ENCODE assay signal across 10 mouse cellular contexts in the genomic region with DNA sequence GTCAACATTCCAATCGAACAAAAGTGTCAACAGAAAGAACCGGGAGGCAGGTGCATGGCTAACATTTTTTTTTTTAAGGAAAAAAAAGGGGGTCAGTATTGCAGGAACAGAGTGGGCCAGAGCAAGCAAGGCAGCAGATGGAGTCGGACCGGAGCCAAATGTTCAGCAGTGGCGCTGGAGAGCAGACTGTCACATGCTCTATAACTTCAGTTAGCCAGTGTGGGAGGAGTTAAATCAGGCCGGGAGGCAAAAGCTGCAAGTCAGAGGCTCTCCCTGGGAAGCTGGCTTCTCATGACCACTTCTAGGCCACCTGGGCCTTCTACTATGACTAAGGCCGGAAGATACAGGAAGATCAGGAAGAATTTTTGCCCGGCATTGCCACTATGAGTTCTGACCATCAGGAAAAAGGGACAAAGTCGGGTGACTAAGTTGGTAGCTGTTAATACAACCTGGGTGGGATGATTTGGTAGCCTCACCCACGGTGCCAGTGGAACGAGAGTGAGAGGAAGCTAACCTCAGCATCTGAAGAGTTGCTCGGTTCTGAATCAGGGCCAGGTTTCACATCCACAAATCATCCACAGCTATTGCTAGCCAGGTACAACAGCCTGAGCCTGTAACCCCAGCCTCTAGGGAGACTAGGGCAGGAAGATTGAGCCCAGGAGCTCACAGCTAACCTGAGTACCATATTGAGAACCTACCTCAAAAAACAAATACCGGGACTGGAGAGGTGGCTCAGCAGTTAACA. TPM values are rescaled to one million over a fixed set of nuclear protein-coding genes. Genes with fewer than 3 reads are reported as not detected.
DNase-seq lines count a peak whose midpoint lies in the region; ATAC-seq lines count a peak whose summit lies in the region.
"Had no signal": no experiment of that assay in that cellular context is flagged by ENCODE, and none has a peak within 500 bp of the region (broad histone marks: within the 10 kb centered on the region; RNA-seq: fewer than 3 reads in every experiment).

No protein-coding gene starts in this region.

- H3K4me3 ChIP-seq in forebrain, embryonic 16.5 days (replicated peaks; ENCODE audit: low read length), result no peak overlapping the region
- H3K4me3 ChIP-seq in forebrain, embryonic 13.5 days, result no peak overlapping the region
- H3K4me3 ChIP-seq: embryonic facial prominence, embryonic 12.5 days had no signal

- no peaks in the 10 kb centered on the region for H3K9me3 ChIP-seq in forebrain, embryonic 16.5 days (ENCODE audit: control insufficient read depth, low read length)
- no peaks in the 10 kb centered on the region; the same call in 1 of the 2 replicates for H3K9me3 ChIP-seq in forebrain, embryonic 13.5 days (replicated peaks)
- H3K9me3 ChIP-seq: embryonic facial prominence, embryonic 12.5 days had no signal

- peak; percentile 47; the same call in 1 of the 2 replicates for ATAC-seq in forebrain, embryonic 16.5 days
- ATAC-seq in forebrain, embryonic 13.5 days, result no peak; the same call in 1 of the 2 replicates
- ATAC-seq in common myeloid progenitor, adult 5-6 weeks (replicated peaks; ENCODE audit: low read depth, poor library complexity, severe bottlenecking), result peak; percentile 48
- no peak for ATAC-seq in monocyte, adult 5-6 weeks (replicated peaks; ENCODE audit: insufficient number of reproducible peaks, low FRiP score, low TSS enrichment, poor library complexity, severe bottlenecking)

- no peaks in the 10 kb centered on the region for H3K36me3 ChIP-seq in forebrain, embryonic 16.5 days (ENCODE audit: control insufficient read depth, insufficient read depth)
- H3K36me3 ChIP-seq in forebrain, embryonic 13.5 days (ENCODE audit: poor library complexity, severe bottlenecking), result no peaks in the 10 kb centered on the region; the same call in 1 of the 2 replicates
- H3K36me3 ChIP-seq: embryonic facial prominence, embryonic 12.5 days had no signal

- WGBS in forebrain, embryonic 16.5 days, result 77% methylated on average over 13 of the region's 13 CpGs
- WGBS in forebrain, embryonic 13.5 days, result 81% methylated on average over 13 of the region's 13 CpGs

- H3K4me2 ChIP-seq in forebrain, embryonic 16.5 days (ENCODE audit: low read length), result no peak overlapping the region
- H3K4me2 ChIP-seq in forebrain, embryonic 13.5 days, result no peak overlapping the region
- H3K4me2 ChIP-seq: embryonic facial prominence, embryonic 12.5 days had no signal

- no peak overlapping the region for H3K9ac ChIP-seq in forebrain, embryonic 16.5 days (replicated peaks; ENCODE audit: low read depth, low read length)
- no peak overlapping the region for H3K9ac ChIP-seq in forebrain, embryonic 13.5 days
- H3K9ac ChIP-seq: embryonic facial prominence, embryonic 12.5 days had no signal

- H3K27ac ChIP-seq in forebrain, embryonic 16.5 days (ENCODE audit: low read length), result no peak overlapping the region
- no peak overlapping the region for H3K27ac ChIP-seq in forebrain, embryonic 13.5 days
- H3K27ac ChIP-seq: embryonic facial prominence, embryonic 12.5 days had no signal

- no peaks in the 10 kb centered on the region for H3K27me3 ChIP-seq in forebrain, embryonic 16.5 days (replicated peaks; ENCODE audit: control insufficient read depth, insufficient read depth, low read length)
- H3K27me3 ChIP-seq in forebrain, embryonic 13.5 days, result no peaks in the 10 kb centered on the region
- H3K27me3 ChIP-seq: embryonic facial prominence, embryonic 12.5 days had no signal

- peak; percentile 23 to 44 for DNase-seq in B cell, adult 2 months
- peak; percentile 67 to 73 for DNase-seq in kidney, postnatal 36 days
- DNase-seq in right cerebral cortex, postnatal 4 days, result peak; percentile 45
- no peak for DNase-seq in adrenal gland, adult 8-10 months

- H3K4me1 ChIP-seq in forebrain, embryonic 16.5 days (replicated peaks; ENCODE audit: control insufficient read depth, insufficient read depth, low read length), result no peaks in the 10 kb centered on the region
- H3K4me1 ChIP-seq in forebrain, embryonic 13.5 days, result no peaks in the 10 kb centered on the region
- H3K4me1 ChIP-seq: embryonic facial prominence, embryonic 12.5 days had no signal

RNA-seq across cellular contexts. Expression of a gene that starts 21.9 kb away (rescaled TPM):
- not detected in 2 replicates for polyA plus RNA-seq in forebrain, embryonic 16.5 days (2015; fragmentation: Nextera tagmentation; extraction: Ambion mirVana)
- polyA plus RNA-seq in forebrain, embryonic 13.5 days (2015; fragmentation: Nextera tagmentation; extraction: Ambion mirVana), result not detected in 2 replicates
- total RNA-seq in common myeloid progenitor, adult 5-6 weeks (2017), result not detected in 2 replicates
- not detected in 3 replicates for total RNA-seq in monocyte, adult 5-6 weeks (2017)
- not detected for total RNA-seq in adrenal gland, adult 8-10 months (2022)
- total RNA-seq: left cerebral cortex, adult 8-10 months had no signal
- polyA plus RNA-seq: embryonic facial prominence, embryonic 12.5 days had no signal

RNA-seq across cellular contexts. Expression of a gene that starts 22.5 kb away (rescaled TPM):
- 26.3 and 27.3 TPM in 2 replicates for polyA plus RNA-seq in forebrain, embryonic 16.5 days (2015; fragmentation: Nextera tagmentation; extraction: Ambion mirVana)
- 18.1 TPM in 2 replicates for polyA plus RNA-seq in forebrain, embryonic 13.5 days (2015; fragmentation: Nextera tagmentation; extraction: Ambion mirVana)
- total RNA-seq in common myeloid progenitor, adult 5-6 weeks (2017), result 16.5 and 25.4 TPM in 2 replicates
- total RNA-seq in monocyte, adult 5-6 weeks (2017), result 14.7 to 23.8 TPM (median 23.2 TPM) in 3 replicates
- 10 to 100 TPM; 40.4 to 61.1 (median 47.8) TPM for total RNA-seq in adrenal gland, adult 8-10 months (2022)

Comparison
In these comparisons a context has a peak if more than half of its experiments do, and no peak if none do; other contexts are left out.
1. ATAC-seq: peak in forebrain, embryonic 16.5 days (single experiment) and common myeloid progenitor, adult 5-6 weeks (single experiment); none in forebrain, embryonic 13.5 days (single experiment) and monocyte, adult 5-6 weeks (single experiment).